Mouse (Mus musculus) T-cell, adult 2 months (primary cell): ENCODE data around the gene Tmem186.
A peak's percentile ranks its signal among the peaks of the same experiment; 100 is the strongest.

Experiments used
- DNase-seq: peaks from one replicate; pipeline ENCODE4 v3.0.0; 2022; ENCODE audit warnings: low spot score

The Tmem186 gene

GRCm38 (mm10) chr16:8612214-8613005 lies 25.1 kb downstream of the Tmem186 start:
- no peak for DNase-seq

- DNase-seq, result peak; percentile 17
Observed at GRCm38 (mm10) chr16:8610397-8610796, 27.1 kb downstream of the Tmem186 start.

- DNase-seq, result no peak
Observed at GRCm38 (mm10) chr16:8603789-8604188, 33.7 kb downstream of the Tmem186 start.

- DNase-seq, result no peak
Observed at GRCm38 (mm10) chr16:8597516-8597915, 40.0 kb downstream of the Tmem186 start.

GRCm38 (mm10) chr16:8596336-8596735 lies 41.2 kb downstream of the Tmem186 start:
- no peak for DNase-seq

GRCm38 (mm10) chr16:8595411-8595810 lies 42.1 kb downstream of the Tmem186 start:
- no peak for DNase-seq

GRCm38 (mm10) chr16:8585056-8585455 lies 52.5 kb downstream of the Tmem186 start:
- DNase-seq, result no peak

GRCm38 (mm10) chr16:8584248-8584647 lies 53.3 kb downstream of the Tmem186 start:
- DNase-seq, result no peak
